Mouse (Mus musculus) ES-E14 (cell line): ENCODE data around the gene Rpl34.

ENCODE experiments used
- CHD2 ChIP-seq: IDR thresholded peaks from 2 replicates; pipeline ENCODE4 v1.6.1; 2014; ENCODE audit warnings: mild to moderate bottlenecking, low read depth, low read length, inconsistent platforms
- MAFK ChIP-seq: IDR thresholded peaks from 2 replicates; pipeline ENCODE4 v1.6.1; 2014; ENCODE audit warnings: mild to moderate bottlenecking, low read depth, low read length, inconsistent platforms; ENCODE audit not compliant: insufficient read depth
- ZC3H11A ChIP-seq: IDR thresholded peaks from 2 replicates; pipeline ENCODE4 v1.6.1; 2012; ENCODE audit warnings: low read depth, mild to moderate bottlenecking, inconsistent platforms, low read length, borderline replicate concordance

DNA sequence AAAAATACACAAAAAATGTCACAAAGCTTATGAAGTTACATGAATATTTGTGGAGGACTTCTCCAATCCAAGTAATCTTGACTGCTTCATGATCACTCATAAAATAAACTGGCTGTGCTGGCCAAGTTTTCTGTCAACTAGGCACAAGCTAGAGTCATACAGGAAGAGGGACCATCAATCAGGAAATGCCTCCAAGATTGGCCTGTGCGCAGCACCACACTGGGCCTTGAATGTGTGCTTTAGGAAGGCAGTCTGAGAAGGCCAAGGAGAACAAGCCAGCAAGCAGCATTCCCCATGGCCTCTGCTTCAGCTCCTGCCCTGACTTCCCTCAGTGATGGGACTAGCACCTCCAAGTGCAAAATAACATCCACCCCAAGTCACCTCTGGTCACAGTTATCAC lies 3.2 kb downstream of the Rpl34 start:
- TF ChIP-seq MAFK (no peak), CHD2 (no peak), ZC3H11A (no peak)
